Mouse (Mus musculus): Measurements from ENCODE around the gene Aipl1. TPM values are rescaled to one million over a fixed set of nuclear protein-coding genes. Genes with fewer than 3 reads are reported as not detected.
"Not testable (repeated sequence)": the region's sequence is repeated elsewhere in the genome, so short reads cannot be mapped to it uniquely, and the experiment has no call there.

Aipl1 gene
- polyA plus RNA-seq, 1 experiment from 2014 or later: not detected

- Histone ChIP-seq H3K4me2 (replicated peaks; ENCODE audit: low read depth, low read length) (no peak overlapping the region), H3K4me3 (ENCODE audit: low read depth, low read length) (no peak overlapping the region), H3K27me3 (ENCODE audit: control insufficient read depth, insufficient read depth, low read length) (no peaks in the 10 kb centered on the region), H3K9ac (ENCODE audit: low read depth, low read length) (no peak overlapping the region), H3K36me3 (ENCODE audit: control insufficient read depth, insufficient read depth, low read length) (no peaks in the 10 kb centered on the region), H3K9me3 (ENCODE audit: control insufficient read depth, low read length) (no peaks in the 10 kb centered on the region), H3K27ac (ENCODE audit: low read depth, low read length) (no peak overlapping the region), H3K4me1 (replicated peaks; ENCODE audit: control insufficient read depth, insufficient read depth, low read length) (no peaks in the 10 kb centered on the region)
- no peak for DNase-seq (ENCODE audit: low spot score)
- ATAC-seq (ENCODE audit: low FRiP score): no peak
- 91% methylated on average over 6 of the region's 6 CpGs for WGBS
These were observed 37.1 kb downstream of the Aipl1 start for GRCm38 (mm10) chr11:72000194-72000593.

- no peak overlapping the region for H3K4me3 ChIP-seq (ENCODE audit: low read depth, low read length)
- no peak overlapping the region for H3K9ac ChIP-seq (ENCODE audit: low read depth, low read length)
- no peak for DNase-seq (ENCODE audit: low spot score)
- H3K36me3 ChIP-seq (ENCODE audit: control insufficient read depth, insufficient read depth, low read length): no peaks in the 10 kb centered on the region
- H3K27me3 ChIP-seq (ENCODE audit: control insufficient read depth, insufficient read depth, low read length): no peaks in the 10 kb centered on the region
- no peaks in the 10 kb centered on the region for H3K4me1 ChIP-seq (replicated peaks; ENCODE audit: control insufficient read depth, insufficient read depth, low read length)
- no peak for ATAC-seq (ENCODE audit: low FRiP score)
- no peak overlapping the region for H3K4me2 ChIP-seq (replicated peaks; ENCODE audit: low read depth, low read length)
- H3K9me3 ChIP-seq (ENCODE audit: control insufficient read depth, low read length): no peaks in the 10 kb centered on the region
- no peak overlapping the region for H3K27ac ChIP-seq (ENCODE audit: low read depth, low read length)
- WGBS: 42% methylated on average over 11 of the region's 11 CpGs
These were observed 40.5 kb downstream of the Aipl1 start for GRCm38 (mm10) chr11:71996805-71997204.

GRCm38 (mm10) chr11:71995968-71996511, 41.3 kb downstream of the Aipl1 start:
- ATAC-seq (ENCODE audit: low FRiP score) (peak; percentile 56; the same call in 1 of the 2 replicates), DNase-seq (ENCODE audit: low spot score) (peak; percentile 65)
- no peak overlapping the region for H3K27ac ChIP-seq (ENCODE audit: low read depth, low read length)
- H3K4me2 ChIP-seq (replicated peaks; ENCODE audit: low read depth, low read length): 0 out of 2 replicates have a peak overlapping the region, but pooled peaks have one; percentile 1
- no peaks in the 10 kb centered on the region for H3K27me3 ChIP-seq (ENCODE audit: control insufficient read depth, insufficient read depth, low read length)
- no peaks in the 10 kb centered on the region for H3K36me3 ChIP-seq (ENCODE audit: control insufficient read depth, insufficient read depth, low read length)
- no peaks in the 10 kb centered on the region for H3K4me1 ChIP-seq (replicated peaks; ENCODE audit: control insufficient read depth, insufficient read depth, low read length)
- 37% methylated on average over 9 of the region's 9 CpGs for WGBS
- no peaks in the 10 kb centered on the region for H3K9me3 ChIP-seq (ENCODE audit: control insufficient read depth, low read length)
- H3K4me3 ChIP-seq (ENCODE audit: low read depth, low read length): no peak overlapping the region
- H3K9ac ChIP-seq (ENCODE audit: low read depth, low read length): no peak overlapping the region

- no peaks in the 10 kb centered on the region for H3K36me3 ChIP-seq (ENCODE audit: control insufficient read depth, insufficient read depth, low read length)
- DNase-seq (ENCODE audit: low spot score): no peak
- H3K4me3 ChIP-seq (ENCODE audit: low read depth, low read length): no peak overlapping the region
- WGBS: 92% methylated on average over 12 of the region's 12 CpGs
- no peak for ATAC-seq (ENCODE audit: low FRiP score)
- H3K4me2 ChIP-seq (replicated peaks; ENCODE audit: low read depth, low read length): no peak overlapping the region
- no peaks in the 10 kb centered on the region for H3K27me3 ChIP-seq (ENCODE audit: control insufficient read depth, insufficient read depth, low read length)
- no peak overlapping the region for H3K9ac ChIP-seq (ENCODE audit: low read depth, low read length)
- H3K4me1 ChIP-seq (replicated peaks; ENCODE audit: control insufficient read depth, insufficient read depth, low read length): no peaks in the 10 kb centered on the region
- H3K27ac ChIP-seq (ENCODE audit: low read depth, low read length): no peak overlapping the region
- H3K9me3 ChIP-seq (ENCODE audit: control insufficient read depth, low read length): no peaks in the 10 kb centered on the region
These were observed 44.9 kb downstream of the Aipl1 start for GRCm38 (mm10) chr11:71992438-71992837.

- no peak overlapping the region for H3K9ac ChIP-seq (ENCODE audit: low read depth, low read length)
- H3K27ac ChIP-seq (ENCODE audit: low read depth, low read length): no peak overlapping the region
- H3K9me3 ChIP-seq (ENCODE audit: control insufficient read depth, low read length): no peaks in the 10 kb centered on the region
- no peaks in the 10 kb centered on the region for H3K36me3 ChIP-seq (ENCODE audit: control insufficient read depth, insufficient read depth, low read length)
- ATAC-seq (ENCODE audit: low FRiP score) (no peak), DNase-seq (ENCODE audit: low spot score) (peak; percentile 71)
- peaks cover 2% of the 10 kb centered on the region for H3K4me1 ChIP-seq (replicated peaks; ENCODE audit: control insufficient read depth, insufficient read depth, low read length)
- H3K27me3 ChIP-seq (ENCODE audit: control insufficient read depth, insufficient read depth, low read length): no peaks in the 10 kb centered on the region
- no peak overlapping the region for H3K4me2 ChIP-seq (replicated peaks; ENCODE audit: low read depth, low read length)
- WGBS: 43% methylated on average over 5 of the region's 5 CpGs
- H3K4me3 ChIP-seq (ENCODE audit: low read depth, low read length): no peak overlapping the region
These were observed 45.8 kb downstream of the Aipl1 start for GRCm38 (mm10) chr11:71991541-71991940.

GRCm38 (mm10) chr11:71989407-71989806, 47.9 kb downstream of the Aipl1 start:
- H3K27me3 ChIP-seq (ENCODE audit: control insufficient read depth, insufficient read depth, low read length); H3K9me3 ChIP-seq (ENCODE audit: control insufficient read depth, low read length); H3K9ac ChIP-seq (ENCODE audit: low read depth, low read length); H3K27ac ChIP-seq (ENCODE audit: low read depth, low read length); H3K36me3 ChIP-seq (ENCODE audit: control insufficient read depth, insufficient read depth, low read length); ATAC-seq (ENCODE audit: low FRiP score); H3K4me3 ChIP-seq (ENCODE audit: low read depth, low read length); DNase-seq (ENCODE audit: low spot score); H3K4me2 ChIP-seq (replicated peaks; ENCODE audit: low read depth, low read length): not testable (repeated sequence)
- WGBS: 68% methylated on average over 5 of the region's 5 CpGs
- peaks cover 12% of the 10 kb centered on the region for H3K4me1 ChIP-seq (replicated peaks; ENCODE audit: control insufficient read depth, insufficient read depth, low read length)

- Histone ChIP-seq H3K36me3 (ENCODE audit: control insufficient read depth, insufficient read depth, low read length) (no peaks in the 10 kb centered on the region), H3K9me3 (ENCODE audit: control insufficient read depth, low read length) (no peaks in the 10 kb centered on the region), H3K4me2 (replicated peaks; ENCODE audit: low read depth, low read length) (no peak overlapping the region), H3K27me3 (ENCODE audit: control insufficient read depth, insufficient read depth, low read length) (no peaks in the 10 kb centered on the region), H3K27ac (ENCODE audit: low read depth, low read length) (no peak overlapping the region), H3K4me1 (replicated peaks; ENCODE audit: control insufficient read depth, insufficient read depth, low read length) (peaks cover 12% of the 10 kb centered on the region), H3K4me3 (ENCODE audit: low read depth, low read length) (no peak overlapping the region), H3K9ac (ENCODE audit: low read depth, low read length) (no peak overlapping the region)
- DNase-seq (ENCODE audit: low spot score) (no peak), ATAC-seq (ENCODE audit: low FRiP score) (no peak)
- 77% methylated on average over 14 of the region's 14 CpGs for WGBS
These were observed 49.9 kb downstream of the Aipl1 start for GRCm38 (mm10) chr11:71987159-71988150.

- ATAC-seq (ENCODE audit: low FRiP score): no peak
- 81% methylated on average over 2 of the region's 2 CpGs for WGBS
These were observed 51.5 kb downstream of the Aipl1 start for GRCm38 (mm10) chr11:71985783-71986182.

More at GRCm38 (mm10) chr11:71985783-71986182, 51.5 kb downstream of the Aipl1 start:
- H3K9me3 ChIP-seq (ENCODE audit: control insufficient read depth, low read length): no peaks in the 10 kb centered on the region
- no peak overlapping the region for H3K9ac ChIP-seq (ENCODE audit: low read depth, low read length)
- H3K4me1 ChIP-seq (replicated peaks; ENCODE audit: control insufficient read depth, insufficient read depth, low read length): peaks cover 12% of the 10 kb centered on the region
- no peak overlapping the region for H3K27ac ChIP-seq (ENCODE audit: low read depth, low read length)
- H3K4me2 ChIP-seq (replicated peaks; ENCODE audit: low read depth, low read length): no peak overlapping the region
- no peak overlapping the region for H3K4me3 ChIP-seq (ENCODE audit: low read depth, low read length)
- H3K27me3 ChIP-seq (ENCODE audit: control insufficient read depth, insufficient read depth, low read length): no peaks in the 10 kb centered on the region
- DNase-seq (ENCODE audit: low spot score): no peak
- no peaks in the 10 kb centered on the region for H3K36me3 ChIP-seq (ENCODE audit: control insufficient read depth, insufficient read depth, low read length)

Measured in hindbrain, embryonic 11.5 days (tissue).